Mouse (Mus musculus) intestine, embryonic 15.5 days (tissue): ENCODE data around the gene Gm10644. TPM values are rescaled to one million over a fixed set of nuclear protein-coding genes. Genes with fewer than 3 reads are reported as not detected.
"Not testable (repeated sequence)": the region's sequence is repeated elsewhere in the genome, so short reads cannot be mapped to it uniquely, and the experiment has no call there.

Experiments used
- ATAC-seq: fragments of 200-750 bp; cut with Nextera tagmentation; 2 replicates; pipeline ENCODE4 v1.8.0; 2017; ENCODE audit warnings: moderate TSS enrichment, moderate library complexity
- H3K27ac ChIP-seq: fragments of 300-500 bp; sonication (generic); 2 replicates; pipeline ENCODE4 v1.5.1; 2015; ENCODE audit warnings: mild to moderate bottlenecking, inconsistent platforms
- H3K27me3 ChIP-seq: fragments of 300-500 bp; sonication (generic); replicated peaks from 2 replicates; pipeline ENCODE4 v1.6.1; 2015; ENCODE audit warnings: inconsistent platforms
- H3K36me3 ChIP-seq: fragments of 300-500 bp; sonication (generic); 2 replicates; pipeline ENCODE4 v1.6.1; 2015; ENCODE audit warnings: inconsistent platforms
- H3K4me1 ChIP-seq: fragments of 300-500 bp; sonication (generic); replicated peaks from 2 replicates; pipeline ENCODE4 v1.6.1; 2015; ENCODE audit warnings: inconsistent platforms
- H3K4me2 ChIP-seq: fragments of 300-500 bp; sonication (generic); replicated peaks from 2 replicates; pipeline ENCODE4 v1.6.1; 2015; ENCODE audit warnings: mild to moderate bottlenecking, inconsistent platforms
- H3K4me3 ChIP-seq: fragments of 300-500 bp; sonication (generic); replicated peaks from 2 replicates; pipeline ENCODE4 v1.5.1; 2015; ENCODE audit warnings: inconsistent platforms
- H3K9ac ChIP-seq: fragments of 300-500 bp; sonication (generic); 2 replicates; pipeline ENCODE4 v1.6.1; 2015; ENCODE audit warnings: inconsistent platforms
- H3K9me3 ChIP-seq: fragments of 300-500 bp; sonication (generic); 2 replicates; pipeline ENCODE4 v1.6.1; 2016; ENCODE audit warnings: inconsistent platforms
- WGBS: fragments of 180-500 bp; shearing (Covaris S2); methylation state at CpG from one replicate; pipeline ENCODE4 v1.1.7; 2015; 5-methylcytosine and 5-hydroxymethylcytosine counted together
- polyA plus RNA-seq: library from polyadenylated mRNA; unstranded; fragments of >200 nt; fragmentation: Nextera tagmentation; extraction: Ambion mirVana; gene quantifications from 2 replicates; pipeline ENCODE4 v1.2.1, GENCODE M21; 2015

The Gm10644 gene
- polyA plus RNA-seq, 1 experiment from 2014 or later, result 0.44 TPM

DNA sequence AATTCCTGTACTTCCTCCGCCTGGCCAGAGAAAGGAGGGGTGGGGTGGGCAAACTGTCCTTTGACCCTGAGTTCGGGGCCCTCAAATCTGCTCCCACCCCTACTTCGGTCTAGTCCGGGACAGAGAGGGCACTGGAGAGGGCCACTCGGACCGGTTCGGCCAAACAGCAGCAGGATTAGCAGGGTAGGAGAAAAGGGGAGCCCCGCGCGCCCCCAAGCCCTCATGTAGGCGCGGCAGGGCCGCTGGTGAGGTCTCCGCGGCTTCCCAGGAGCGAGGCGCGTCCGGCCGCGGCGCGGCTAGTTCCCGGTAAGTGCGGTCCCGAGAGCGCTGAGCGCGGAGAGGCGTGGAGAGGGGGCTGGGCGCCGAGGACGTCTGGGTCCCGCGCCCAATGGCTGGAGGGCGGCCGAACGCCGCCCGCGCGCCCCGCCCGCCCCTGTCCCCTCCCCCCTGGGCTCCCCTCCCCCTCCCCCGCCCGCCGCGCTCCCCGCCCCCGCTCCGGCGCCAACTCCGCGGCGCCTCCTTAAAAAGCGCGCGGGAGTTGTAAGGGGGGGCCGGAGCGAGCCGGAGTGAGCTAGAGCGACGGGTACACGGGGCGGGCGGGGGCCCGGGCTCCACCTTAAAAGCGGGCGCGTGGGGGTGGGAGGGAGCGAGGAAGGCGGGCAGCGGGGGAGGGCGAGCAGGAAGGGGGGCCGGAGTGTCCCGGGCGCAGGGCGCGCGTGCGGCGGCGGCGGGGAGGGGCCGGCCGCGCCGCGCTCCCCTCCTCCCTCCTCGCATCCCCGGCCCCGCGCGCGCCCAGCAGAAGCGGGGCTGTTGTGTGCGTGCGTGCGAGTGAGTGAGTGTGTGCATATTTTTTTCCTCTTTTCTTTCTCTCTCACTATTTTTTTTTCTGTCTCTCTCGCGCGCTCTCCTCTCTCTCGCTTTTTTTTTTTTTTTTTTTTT is 41.8 kb upstream of the Gm10644 start:
- peak overlapping the region; percentile 82 for H3K9ac ChIP-seq
- peak overlapping the region; percentile 96 for H3K27ac ChIP-seq
- H3K9me3 ChIP-seq, result no peaks in the 10 kb centered on the region
- H3K27me3 ChIP-seq, result no peaks in the 10 kb centered on the region
- WGBS, result under 1% methylated on average over 46 of the region's 103 CpGs
- H3K36me3 ChIP-seq, result peaks cover 4% of the 10 kb centered on the region
- H3K4me2 ChIP-seq, result peak overlapping the region; percentile 94
- peaks cover 15% of the 10 kb centered on the region for H3K4me1 ChIP-seq
- peak; percentile 89 for ATAC-seq
- H3K4me3 ChIP-seq, result peak overlapping the region; percentile 78

DNA sequence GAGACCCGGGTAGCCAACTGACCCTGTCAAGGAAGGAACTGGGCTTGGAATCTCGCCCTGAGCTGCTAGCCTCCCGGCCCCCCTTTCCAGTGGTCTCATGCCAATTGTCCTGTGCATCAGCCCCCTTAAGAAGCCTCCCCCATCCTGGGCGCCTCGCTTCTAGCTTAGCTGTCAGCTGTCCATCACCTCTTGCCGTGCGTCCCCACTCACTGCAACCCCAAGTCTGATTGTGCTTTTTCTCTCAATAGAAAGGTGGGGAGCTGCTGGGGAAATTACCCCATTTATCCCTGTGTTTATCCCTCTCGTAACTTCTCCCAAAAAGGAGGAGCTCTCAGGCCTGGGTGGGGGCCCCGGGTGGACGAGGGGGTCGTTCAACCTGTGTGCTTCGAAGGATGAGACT is 41.0 kb upstream of the Gm10644 start:
- H3K4me2 ChIP-seq, result peak overlapping the region; percentile 94
- peaks cover 4% of the 10 kb centered on the region for H3K36me3 ChIP-seq
- H3K9ac ChIP-seq, result no peak overlapping the region
- ATAC-seq, result no peak
- peaks cover 15% of the 10 kb centered on the region for H3K4me1 ChIP-seq
- H3K9me3 ChIP-seq, result no peaks in the 10 kb centered on the region
- WGBS, result 24% methylated on average over 12 of the region's 12 CpGs
- 0 out of 2 replicates have a peak overlapping the region, but pooled peaks have one; percentile 78 for H3K4me3 ChIP-seq
- H3K27me3 ChIP-seq, result no peaks in the 10 kb centered on the region
- no peak overlapping the region for H3K27ac ChIP-seq

DNA sequence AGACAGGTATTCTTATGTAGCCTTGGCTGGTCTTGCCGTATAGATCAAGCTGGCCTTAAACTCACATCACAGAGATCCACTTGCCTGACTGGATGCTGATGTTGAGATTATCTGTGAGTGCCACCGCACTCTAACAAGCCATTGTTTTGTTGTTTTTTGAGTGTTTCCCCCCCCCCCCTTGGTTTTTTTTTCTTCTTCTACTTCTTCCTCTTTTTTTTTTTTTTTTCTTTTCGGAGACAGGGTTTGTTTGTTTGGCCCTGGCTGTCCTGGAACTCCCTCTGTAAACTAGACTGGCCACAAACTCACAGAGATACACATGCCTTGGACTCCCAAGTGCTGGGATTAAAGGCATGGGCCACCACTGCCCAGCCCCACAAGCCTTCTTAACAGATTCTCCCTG is 39.0 kb upstream of the Gm10644 start:
- 90% methylated on average over 3 of the region's 3 CpGs for WGBS
- Histone ChIP-seq H3K4me2 (no peak overlapping the region), H3K36me3 (peaks cover 7% of the 10 kb centered on the region; the same call in 1 of the 2 replicates)

DNA sequence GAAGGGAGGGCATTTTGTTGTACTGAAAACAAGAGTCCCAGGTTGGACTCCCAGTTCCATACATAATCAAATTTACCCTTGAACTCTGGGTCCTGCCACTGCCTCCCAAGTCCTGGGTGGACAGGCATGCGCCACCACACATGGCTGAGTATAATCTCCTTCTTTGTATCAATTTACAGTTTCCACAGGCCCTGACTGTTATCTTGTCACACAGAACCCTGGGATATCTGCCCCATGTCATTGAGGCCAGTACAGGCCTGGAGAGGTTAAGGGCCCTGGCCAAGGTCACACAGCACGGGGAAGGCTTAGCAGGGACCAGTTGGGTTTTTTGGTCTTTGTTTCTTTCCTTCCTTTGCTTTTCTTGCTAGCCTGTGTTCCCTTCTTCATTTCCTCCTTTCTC is 37.5 kb upstream of the Gm10644 start:
- WGBS, result 88% methylated on average over 2 of the region's 2 CpGs
- Histone ChIP-seq H3K4me1 (0 out of 2 replicates have a peak, but pooled peaks cover 3% of the 10 kb centered on the region), H3K36me3 (peaks cover 10% of the 10 kb centered on the region), H3K4me3 (no peak overlapping the region), H3K4me2 (no peak overlapping the region), H3K9ac (no peak overlapping the region), H3K9me3 (no peaks in the 10 kb centered on the region), H3K27ac (no peak overlapping the region), H3K27me3 (no peaks in the 10 kb centered on the region)
- no peak for ATAC-seq

More for the DNA sequence above, 39.0 kb upstream of the Gm10644 start:
- Histone ChIP-seq H3K4me3 (no peak overlapping the region), H3K9ac (no peak overlapping the region), H3K4me1 (peaks cover 6% of the 10 kb centered on the region), H3K27me3 (no peaks in the 10 kb centered on the region), H3K9me3 (no peaks in the 10 kb centered on the region), H3K27ac (no peak overlapping the region)
- no peak for ATAC-seq

DNA sequence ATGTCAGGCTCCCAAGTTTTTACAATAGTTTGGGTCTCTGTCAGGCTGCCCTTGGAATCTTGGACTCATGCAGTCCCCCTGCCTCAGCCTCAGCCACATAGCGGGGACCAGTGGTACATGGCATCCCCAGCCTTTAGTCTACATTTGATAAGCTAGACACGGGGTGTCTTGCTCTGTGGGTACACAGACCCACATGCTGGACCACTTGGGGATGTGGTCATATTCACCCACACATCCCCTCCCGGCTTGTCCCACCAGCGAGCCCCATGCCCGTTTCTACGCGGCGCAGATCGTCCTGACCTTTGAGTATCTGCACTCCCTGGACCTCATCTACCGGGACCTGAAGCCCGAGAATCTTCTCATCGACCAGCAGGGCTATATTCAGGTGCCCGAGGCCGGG is 35.2 kb upstream of the Gm10644 start:
- H3K27me3 ChIP-seq, result no peaks in the 10 kb centered on the region

DNA sequence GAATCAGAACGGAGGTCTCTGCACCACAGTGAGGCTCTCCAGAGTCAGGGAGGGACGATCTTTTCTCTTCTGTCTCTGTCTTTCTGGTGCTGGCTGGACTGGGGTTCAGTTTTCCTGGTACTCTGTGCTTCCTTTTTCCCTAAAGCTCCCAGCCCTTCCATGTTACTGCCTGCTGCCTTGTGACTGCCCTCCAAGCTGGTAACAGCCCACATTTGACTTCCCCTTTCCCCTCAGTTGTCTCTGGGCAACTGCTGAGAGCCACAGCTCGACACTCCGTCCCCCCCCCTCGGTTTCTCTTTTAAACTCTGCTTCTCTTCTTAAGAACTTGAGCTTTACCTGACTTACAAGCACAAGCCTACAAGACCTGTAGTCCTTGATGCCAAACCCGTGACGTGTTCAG is 34.2 kb upstream of the Gm10644 start:
- Histone ChIP-seq H3K36me3 (peaks cover 28% of the 10 kb centered on the region), H3K9ac (0 out of 2 replicates have a peak overlapping the region, but pooled peaks have one; percentile 13), H3K27ac (no peak overlapping the region), H3K4me3 (no peak overlapping the region), H3K27me3 (no peaks in the 10 kb centered on the region), H3K4me2 (no peak overlapping the region), H3K9me3 (no peaks in the 10 kb centered on the region), H3K4me1 (no peaks in the 10 kb centered on the region)
- WGBS, result 88% methylated on average over 7 of the region's 7 CpGs
- ATAC-seq, result no peak

More for the DNA sequence above, 35.2 kb upstream of the Gm10644 start:
- Histone ChIP-seq H3K27ac (no peak overlapping the region), H3K4me1 (no peaks in the 10 kb centered on the region), H3K9me3 (no peaks in the 10 kb centered on the region), H3K9ac (no peak overlapping the region), H3K36me3 (peaks cover 22% of the 10 kb centered on the region), H3K4me3 (no peak overlapping the region), H3K4me2 (no peak overlapping the region)
- no peak for ATAC-seq
- 94% methylated on average over 14 of the region's 14 CpGs for WGBS

DNA sequence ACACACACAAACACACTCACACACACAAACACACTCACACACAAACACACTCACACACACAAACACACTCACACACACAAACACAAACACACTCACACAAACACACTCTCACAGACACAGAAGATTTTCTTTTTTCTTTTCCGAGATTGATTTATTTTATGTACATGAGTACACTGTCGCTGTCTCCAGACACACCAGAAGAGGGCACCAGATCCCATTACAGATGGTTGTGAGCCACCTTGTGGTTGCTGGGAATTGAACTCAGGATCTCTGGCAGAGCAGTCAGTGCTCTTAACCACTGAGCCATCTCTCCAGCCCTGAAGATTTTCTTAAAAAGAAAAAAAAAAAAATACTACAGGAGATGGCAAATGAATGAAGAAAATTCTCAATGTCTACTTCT is 28.2 kb upstream of the Gm10644 start:
- peaks cover 46% of the 10 kb centered on the region for H3K36me3 ChIP-seq
- not testable (repeated sequence) for H3K9me3 ChIP-seq, H3K9ac ChIP-seq, H3K27ac ChIP-seq, ATAC-seq, H3K4me3 ChIP-seq, H3K27me3 ChIP-seq, H3K4me2 ChIP-seq, H3K4me1 ChIP-seq
- WGBS, result 99% methylated on average over 2 of the region's 2 CpGs

DNA sequence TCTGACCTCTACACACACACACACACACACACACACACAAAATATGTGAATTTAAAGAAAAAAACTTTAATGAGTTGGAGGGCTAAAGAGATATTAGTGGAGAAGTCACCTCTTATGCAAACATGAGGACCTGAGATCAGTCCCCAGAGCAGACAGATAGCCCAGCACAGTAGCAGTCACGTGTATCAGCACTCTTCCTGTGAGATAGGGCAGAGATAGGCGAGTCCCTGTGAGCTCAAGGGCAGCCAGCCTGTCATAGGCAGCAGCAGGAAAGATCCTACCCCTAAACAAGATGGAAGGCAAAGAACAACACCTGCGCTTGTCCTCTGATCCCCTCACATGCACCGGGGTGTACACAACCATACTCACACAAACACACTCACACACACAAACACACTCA is 27.4 kb upstream of the Gm10644 start:
- 78% methylated on average over 4 of the region's 4 CpGs for WGBS
- H3K4me3 ChIP-seq, result no peak overlapping the region
- H3K4me1 ChIP-seq, result peaks cover 6% of the 10 kb centered on the region
- H3K9ac ChIP-seq, result no peak overlapping the region
- H3K9me3 ChIP-seq, result no peaks in the 10 kb centered on the region
- no peak for ATAC-seq
- H3K36me3 ChIP-seq, result peaks cover 43% of the 10 kb centered on the region
- no peak overlapping the region for H3K4me2 ChIP-seq
- H3K27ac ChIP-seq, result no peak overlapping the region
- H3K27me3 ChIP-seq, result no peaks in the 10 kb centered on the region

DNA sequence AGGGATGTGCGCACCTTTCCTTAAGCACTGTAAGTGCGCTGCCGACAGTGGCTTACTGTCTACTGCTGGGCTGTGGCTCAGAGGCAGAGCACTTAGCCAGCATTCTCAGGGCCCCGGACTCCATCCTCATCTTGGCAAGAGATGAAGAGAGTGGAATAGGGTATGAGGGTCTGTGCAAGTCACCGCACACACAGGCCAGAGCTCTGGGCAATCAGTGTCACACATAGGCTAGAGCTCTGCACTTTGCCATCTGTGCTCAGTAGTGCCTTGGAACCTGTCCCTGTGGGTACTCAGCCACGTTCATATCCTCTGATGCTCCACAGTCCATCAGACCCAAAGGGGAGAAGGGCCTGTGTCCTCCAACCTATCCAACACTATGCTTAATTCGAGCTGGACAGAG is 26.5 kb upstream of the Gm10644 start:
- Histone ChIP-seq H3K4me3 (no peak overlapping the region), H3K36me3 (peaks cover 36% of the 10 kb centered on the region), H3K27ac (no peak overlapping the region), H3K9me3 (no peaks in the 10 kb centered on the region), H3K4me1 (peaks cover 14% of the 10 kb centered on the region), H3K4me2 (no peak overlapping the region), H3K27me3 (no peaks in the 10 kb centered on the region), H3K9ac (no peak overlapping the region)
- no peak for ATAC-seq
- WGBS, result 96% methylated on average over 7 of the region's 7 CpGs

DNA sequence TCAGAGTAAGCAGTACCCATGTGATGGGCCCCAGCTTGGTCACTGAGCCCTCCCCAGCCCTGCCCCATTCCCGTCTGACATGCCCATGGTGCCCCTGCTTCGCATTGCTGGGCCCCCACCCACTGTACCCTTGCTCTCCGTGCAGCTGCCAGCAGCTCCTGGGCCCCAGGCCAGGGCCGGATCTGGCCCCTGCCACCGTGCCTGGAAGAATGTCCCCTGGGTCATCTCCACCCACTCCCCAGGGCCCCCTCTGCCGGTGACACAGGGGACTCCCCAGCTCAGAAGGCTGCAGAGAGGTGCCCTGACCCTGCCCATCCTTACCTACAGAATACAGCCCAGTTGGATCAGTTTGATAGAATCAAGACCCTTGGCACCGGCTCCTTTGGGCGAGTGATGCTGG is 25.8 kb upstream of the Gm10644 start:
- H3K4me2 ChIP-seq, result no peak overlapping the region
- peaks cover 16% of the 10 kb centered on the region for H3K4me1 ChIP-seq
- H3K27me3 ChIP-seq, result no peaks in the 10 kb centered on the region
- no peak overlapping the region for H3K9ac ChIP-seq
- ATAC-seq, result no peak
- H3K9me3 ChIP-seq, result no peaks in the 10 kb centered on the region
- H3K4me3 ChIP-seq, result no peak overlapping the region
- 77% methylated on average over 8 of the region's 8 CpGs for WGBS
- H3K27ac ChIP-seq, result no peak overlapping the region
- peaks cover 31% of the 10 kb centered on the region for H3K36me3 ChIP-seq

DNA sequence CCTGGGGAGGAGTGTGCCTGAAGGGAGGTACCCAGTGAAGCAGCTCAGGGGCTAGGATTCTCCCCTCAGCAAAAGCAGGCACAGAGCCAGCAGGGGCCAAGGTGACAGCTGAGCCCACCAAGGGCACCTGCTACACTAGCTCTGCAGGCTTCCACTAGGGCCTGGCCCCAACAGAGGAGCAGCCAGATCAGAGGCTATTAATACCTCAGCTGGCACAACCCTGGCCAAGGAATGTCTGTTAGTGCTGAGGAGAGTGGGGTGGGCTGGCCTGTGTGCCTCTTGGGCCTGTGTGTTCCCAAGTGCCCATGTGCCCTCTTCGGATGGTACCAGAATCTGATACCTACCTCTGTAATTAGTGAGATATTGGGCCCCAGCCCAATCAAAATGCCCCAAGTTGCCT is 25.2 kb upstream of the Gm10644 start:
- Histone ChIP-seq H3K27me3 (no peaks in the 10 kb centered on the region), H3K4me2 (no peak overlapping the region), H3K4me1 (peaks cover 16% of the 10 kb centered on the region), H3K9me3 (no peaks in the 10 kb centered on the region), H3K36me3 (peaks cover 31% of the 10 kb centered on the region), H3K27ac (no peak overlapping the region), H3K9ac (no peak overlapping the region), H3K4me3 (no peak overlapping the region)
- no peak for ATAC-seq
- WGBS, result 96% methylated on average over 1 of the region's 1 CpGs

DNA sequence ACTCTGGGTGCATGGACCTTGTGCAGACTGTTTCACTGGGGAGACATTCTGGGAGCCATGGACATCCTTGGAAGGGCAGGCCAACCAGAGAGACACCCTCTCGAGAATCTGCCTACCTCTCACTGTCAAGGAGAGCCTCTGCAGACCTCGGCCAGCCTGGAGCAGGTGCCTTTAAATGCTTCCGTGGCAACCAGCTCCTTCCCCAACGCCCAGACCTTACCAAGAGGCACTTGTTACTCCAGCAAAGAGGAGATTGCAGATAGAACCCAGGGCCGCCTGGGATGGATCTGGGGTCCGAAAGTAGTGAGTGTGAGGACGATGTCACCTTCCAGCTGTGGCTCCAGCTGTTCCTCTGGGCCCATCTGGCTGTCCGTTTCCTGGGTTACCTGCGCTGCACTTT is 23.2 kb upstream of the Gm10644 start:
- Histone ChIP-seq H3K27me3 (no peaks in the 10 kb centered on the region), H3K27ac (no peak overlapping the region), H3K4me2 (no peak overlapping the region), H3K4me3 (no peak overlapping the region), H3K4me1 (peaks cover 30% of the 10 kb centered on the region), H3K9ac (no peak overlapping the region), H3K36me3 (peaks cover 18% of the 10 kb centered on the region), H3K9me3 (no peaks in the 10 kb centered on the region)
- ATAC-seq, result no peak
- WGBS, result 62% methylated on average over 9 of the region's 9 CpGs

DNA sequence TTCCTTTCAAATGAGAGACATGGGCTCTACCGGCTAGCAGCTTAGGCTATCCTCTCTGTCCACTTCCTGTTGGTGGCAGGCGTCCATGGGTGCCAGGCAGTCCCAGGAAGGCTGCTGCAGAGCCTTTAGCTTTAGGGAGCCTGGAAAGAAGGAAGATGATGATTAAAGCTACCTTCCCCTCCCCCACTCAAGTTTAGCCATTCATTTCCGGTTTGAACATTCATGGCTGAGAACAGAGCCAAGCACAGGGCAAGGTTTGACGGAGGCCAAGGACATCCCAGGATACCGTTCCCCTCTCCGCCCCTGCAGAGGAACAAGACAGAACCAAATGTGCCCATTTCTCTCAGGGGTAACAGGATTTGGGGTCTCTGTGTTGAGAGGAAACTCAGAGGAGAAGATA is 22.6 kb upstream of the Gm10644 start:
- H3K27me3 ChIP-seq, result no peaks in the 10 kb centered on the region
- 45% methylated on average over 6 of the region's 6 CpGs for WGBS
- no peak overlapping the region for H3K4me3 ChIP-seq
- H3K4me2 ChIP-seq, result peak overlapping the region; percentile 22; the same call in 1 of the 2 replicates
- H3K27ac ChIP-seq, result no peak overlapping the region
- peaks cover 30% of the 10 kb centered on the region for H3K4me1 ChIP-seq
- H3K9me3 ChIP-seq, result no peaks in the 10 kb centered on the region
- no peak overlapping the region for H3K9ac ChIP-seq
- ATAC-seq, result no peak
- H3K36me3 ChIP-seq, result peaks cover 17% of the 10 kb centered on the region
